Mouse (Mus musculus) urinary bladder, postnatal 36 days (tissue): ENCODE results near the gene Gm5751.
"Not testable (repeated sequence)": the region's sequence is repeated elsewhere in the genome, so short reads cannot be mapped to it uniquely, and the experiment has no call there.

Source experiments
- DNase-seq, 2 experiments: peaks; one replicate each; pipeline ENCODE4 v3.0.0; 2022; ENCODE audit warnings: low spot score in 2 of 2, mixed read lengths in 1 of 2

The Gm5751 gene

GRCm38 (mm10) chrX:8873953-8874352 lies at the start of gene Gm5751:
Gm5751 (plus strand) TSS chrX:8874253.
- DNase-seq: not testable (repeated sequence)

DNA sequence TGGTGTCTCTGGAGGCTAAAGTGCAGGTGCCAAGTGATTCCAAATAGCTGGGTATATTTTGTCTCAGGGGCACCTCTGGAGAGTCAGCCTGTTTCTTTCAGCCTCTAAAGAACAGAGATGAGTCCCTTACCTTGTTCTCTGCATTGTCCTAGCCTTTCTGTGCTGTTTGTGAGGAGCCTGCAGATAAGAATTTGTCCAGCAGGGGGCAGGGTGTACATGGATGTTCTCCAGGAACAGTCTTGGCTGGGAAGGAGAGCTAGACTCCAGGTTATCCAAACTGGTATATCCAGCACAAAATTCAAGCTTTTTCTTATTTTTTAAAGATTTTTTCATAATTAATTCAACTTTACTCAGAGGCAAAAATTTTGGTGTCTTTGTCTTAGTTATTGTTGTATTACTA lies 42.0 kb upstream of the Gm5751 start:
- peak; percentile 6 to 27 for DNase-seq

DNA sequence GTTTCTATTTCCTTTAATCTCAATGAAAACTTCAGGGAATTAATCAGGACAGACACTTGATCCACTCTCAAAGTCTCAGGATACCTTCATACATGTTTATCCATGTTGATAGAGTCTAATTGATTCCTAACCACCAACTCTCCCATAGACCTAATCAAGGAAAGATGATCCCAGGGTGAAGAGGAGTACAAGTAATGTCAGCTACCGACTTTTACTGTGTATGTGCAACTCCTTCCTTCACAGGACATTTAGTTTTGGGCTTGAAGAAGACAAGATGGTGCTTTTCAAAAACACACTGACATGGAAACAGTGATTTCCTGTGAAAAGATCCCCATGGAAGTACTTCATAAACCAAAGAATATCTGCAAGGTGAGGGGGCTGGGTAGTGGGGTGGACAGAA lies 30.4 kb upstream of the Gm5751 start, which contains the start of gene Gm6592:
Gm6592 (plus strand) TSS at position 301 of the 400 bp plus-strand sequence.
- no peak for DNase-seq

DNA sequence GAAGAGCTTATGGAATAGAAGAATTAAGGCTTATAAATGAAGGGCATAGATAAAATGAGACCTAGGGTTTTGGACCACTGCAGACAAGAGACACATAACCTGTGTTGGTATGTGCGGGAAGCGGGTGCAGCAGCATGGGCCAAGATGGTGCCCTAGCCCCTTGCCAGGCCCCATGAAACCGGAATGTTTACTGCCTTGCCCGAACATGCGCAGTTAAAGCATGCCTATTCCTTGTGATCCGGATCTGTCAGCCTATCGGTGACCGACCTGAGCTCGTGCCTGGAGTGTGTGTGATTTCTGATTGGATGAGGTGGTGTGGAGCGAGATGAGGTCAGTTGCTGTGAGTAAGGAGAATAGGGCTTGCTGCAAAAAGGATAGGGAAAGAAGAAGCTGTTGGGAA lies 21.6 kb upstream of the Gm5751 start:
- DNase-seq: no peak

GRCm38 (mm10) chrX:8864331-8864730 lies 9.7 kb upstream of the Gm5751 start:
- peak; percentile 30 to 51 for DNase-seq

GRCm38 (mm10) chrX:8884336-8884735 lies 10.3 kb downstream of the Gm5751 start:
- DNase-seq: no peak

DNA sequence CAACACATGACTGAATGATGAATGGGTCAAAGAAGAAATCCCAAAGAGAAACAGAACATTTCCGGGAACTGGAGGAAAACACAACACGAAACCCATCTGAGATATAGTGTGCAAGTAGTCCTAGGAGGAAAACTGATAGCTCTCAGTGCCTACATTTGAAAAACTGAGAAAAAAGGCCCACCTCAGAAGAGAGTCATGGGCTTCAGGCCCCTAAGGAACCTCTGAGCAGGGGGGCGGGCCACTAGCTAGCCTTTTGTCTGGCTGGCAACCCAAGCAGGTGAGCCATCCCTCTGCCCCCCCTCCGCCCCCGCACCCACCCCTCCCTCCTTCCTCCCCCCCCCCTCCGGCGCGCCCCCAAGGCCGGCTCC lies 17.9 kb downstream of the Gm5751 start:
- DNase-seq: no peak

GRCm38 (mm10) chrX:8892343-8893155 lies 18.5 kb downstream of the Gm5751 start, which contains the start of gene B630019K06Rik:
B630019K06Rik (plus strand) TSS chrX:8892382.
- peak; percentile 60 to 72 for DNase-seq

DNA sequence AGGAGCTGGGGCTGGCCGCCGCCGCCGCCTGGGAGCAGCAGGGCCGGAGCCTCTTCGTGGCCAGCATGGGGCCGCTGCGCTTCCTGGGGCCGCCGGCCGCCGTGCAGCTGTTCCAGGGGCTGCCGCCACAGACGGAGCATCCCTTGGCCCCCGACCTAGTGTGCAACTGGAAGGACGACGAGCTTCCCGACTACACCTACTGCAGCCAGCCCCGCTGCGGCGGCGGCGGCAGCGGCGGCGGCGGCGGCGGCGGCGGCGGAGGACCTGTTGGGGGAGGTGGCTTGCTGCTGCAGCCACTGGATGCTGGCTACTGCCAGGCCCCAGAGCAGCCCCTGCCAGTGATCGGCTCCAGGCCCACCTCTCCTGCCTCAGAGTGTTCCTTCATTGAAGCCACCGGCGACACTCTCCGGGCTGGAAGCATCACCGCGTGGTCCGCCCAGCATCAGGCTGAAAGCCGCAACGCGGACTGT lies 19.2 kb downstream of the Gm5751 start:
- DNase-seq: no peak

DNA sequence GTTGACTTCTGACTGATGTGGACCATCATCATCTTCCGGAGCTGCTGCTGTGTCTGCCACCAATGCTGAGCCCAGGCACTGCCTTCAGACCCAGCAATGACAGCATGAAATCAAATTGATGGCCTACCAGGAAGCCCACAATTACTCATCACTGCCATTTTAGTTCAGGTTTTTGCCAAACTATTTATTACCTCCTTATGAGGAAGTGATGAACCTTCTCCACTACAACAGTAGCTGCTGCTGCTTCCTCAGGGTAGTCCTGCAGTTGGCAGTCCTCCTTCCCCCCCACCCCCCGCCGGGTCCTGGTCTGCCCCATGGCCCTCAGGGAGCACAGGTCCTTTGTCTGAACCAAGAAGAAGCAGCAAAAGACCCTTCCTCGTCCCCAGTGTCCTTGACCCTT lies 26.8 kb downstream of the Gm5751 start:
- no peak for DNase-seq

DNA sequence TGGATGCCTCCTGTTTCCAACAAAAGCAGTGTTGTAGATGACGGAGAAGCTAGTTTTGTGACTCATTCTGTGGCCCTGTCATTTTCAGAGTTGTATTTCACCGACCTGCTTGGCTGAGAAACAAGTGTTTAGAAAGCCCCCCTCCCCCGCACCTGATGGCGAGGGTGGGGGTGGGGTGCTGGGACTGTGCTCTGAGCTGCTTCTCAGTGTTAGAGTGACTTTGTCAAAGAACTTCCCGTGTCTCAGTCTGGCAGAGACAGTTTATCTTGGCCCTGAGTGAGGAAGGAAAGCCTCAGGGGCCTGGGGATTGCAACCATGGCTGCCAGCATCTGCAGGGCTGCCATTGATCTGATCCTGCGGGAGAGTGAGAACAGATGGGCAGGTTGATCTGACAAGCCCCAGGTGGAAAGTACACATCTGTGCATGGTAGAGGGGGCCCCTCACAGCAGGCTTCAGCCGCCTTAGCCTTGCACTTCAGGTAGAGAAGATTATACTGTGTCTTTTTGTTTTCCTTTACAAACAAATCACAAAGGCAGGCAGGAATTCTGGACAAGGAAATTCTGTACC lies 27.9 kb downstream of the Gm5751 start:
- no peak for DNase-seq

DNA sequence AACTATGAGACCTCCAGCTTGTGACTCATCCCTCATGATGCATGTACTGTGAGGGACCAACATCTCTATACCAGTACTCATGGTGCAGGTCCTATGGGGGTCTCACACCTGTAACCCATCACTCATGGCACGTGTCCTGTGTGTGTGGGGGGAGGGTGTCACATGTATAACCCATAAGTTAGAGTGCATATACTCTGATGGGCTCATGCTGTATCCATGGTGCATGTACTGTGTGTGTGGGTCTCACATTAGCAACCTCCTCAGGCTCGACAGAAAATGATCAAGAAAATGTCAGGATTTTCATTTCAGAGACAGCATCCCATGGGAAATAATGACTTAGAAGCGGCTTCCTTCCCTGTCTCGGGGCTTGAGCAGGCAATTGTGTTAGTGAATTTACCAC lies 47.0 kb downstream of the Gm5751 start:
- DNase-seq: no peak

DNA sequence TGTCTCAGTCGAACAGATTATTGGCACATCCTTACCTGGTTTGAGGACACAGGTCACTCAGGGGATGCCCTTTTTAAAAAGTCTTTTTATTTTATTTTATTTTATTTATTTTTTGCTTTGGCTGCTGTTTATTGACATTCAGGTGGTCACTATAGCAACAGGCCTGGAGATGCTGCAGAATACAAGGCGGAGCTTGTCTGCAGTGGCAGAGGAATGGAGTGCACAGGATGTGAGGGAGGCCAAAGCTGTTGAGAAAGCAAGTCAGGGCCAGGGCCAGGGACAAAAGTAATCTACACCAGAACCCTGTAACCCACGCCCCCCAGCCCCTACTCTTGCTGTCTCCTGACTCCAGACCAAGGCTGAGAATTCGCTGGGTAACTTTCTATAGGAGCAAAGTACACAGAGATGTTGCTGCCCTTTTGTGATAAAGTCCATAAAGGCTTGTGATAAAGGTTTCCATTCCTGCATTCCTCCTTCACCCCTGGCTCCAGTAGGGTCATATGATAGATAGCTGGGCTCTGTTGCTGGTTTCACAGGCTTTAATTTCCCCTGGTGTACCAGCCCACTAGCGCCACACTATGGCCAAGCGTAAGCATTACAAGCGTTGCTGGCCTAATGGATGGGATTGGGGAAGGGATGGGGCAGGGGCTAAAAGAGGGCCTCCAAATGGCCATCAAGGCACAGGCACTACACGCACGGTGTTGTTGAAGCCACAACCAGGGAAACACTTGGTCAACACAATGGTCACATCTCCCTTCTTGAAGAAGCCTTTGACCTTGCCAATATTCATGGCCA lies 48.0 kb downstream of the Gm5751 start:
- no peak for DNase-seq

- DNase-seq: no peak
Measured at GRCm38 (mm10) chrX:8927308-8927707, 53.3 kb downstream of the Gm5751 start.
